Mouse (Mus musculus): ENCODE measurements at regions not wholly inside any gene's neighbourhood (a gene's known extent, or its start where the extent isn't known, plus 50 kb on each side); places are given as distances from the start of the nearest gene placed in this dataset.
A peak's percentile ranks its signal among the peaks of the same experiment; 100 is the strongest.

DNA sequence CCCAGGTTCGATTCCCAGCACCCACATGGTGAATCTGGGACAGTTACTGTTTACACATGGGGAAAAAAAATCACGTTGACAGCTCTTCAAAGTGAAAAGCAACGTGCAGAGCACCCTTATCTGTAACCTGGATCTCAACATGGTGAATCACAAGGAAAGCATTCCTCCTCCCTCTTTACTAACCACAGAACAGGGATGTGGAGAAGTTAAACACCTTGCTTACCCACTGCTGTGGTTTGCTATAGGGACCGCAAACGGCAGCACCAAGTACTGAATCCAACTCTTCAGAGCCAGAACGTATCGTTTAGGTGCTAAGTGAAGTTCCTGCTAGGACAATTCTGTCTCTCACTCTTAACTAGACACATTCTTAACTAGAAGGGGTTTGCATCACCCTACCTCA lies 210.0 kb downstream of the Sptssa start:
- Histone ChIP-seq H3K4me2 (replicated peaks; ENCODE audit: low read depth, low read length) (no peak overlapping the region), H3K9ac (replicated peaks; ENCODE audit: low read length) (no peak overlapping the region), H3K27me3 (ENCODE audit: insufficient read depth, low read length) (peaks cover 5% of the 10 kb centered on the region), H3K36me3 (ENCODE audit: insufficient read depth, low read length) (no peaks in the 10 kb centered on the region), H3K9me3 (ENCODE audit: low read length) (no peaks in the 10 kb centered on the region), H3K27ac (ENCODE audit: low read length) (peak overlapping the region; percentile 39; the same call in 1 of the 2 replicates), H3K4me3 (ENCODE audit: low read length) (no peak overlapping the region), H3K4me1 (ENCODE audit: insufficient read depth, low read length) (peaks cover 38% of the 10 kb centered on the region)
- no peak for ATAC-seq (ENCODE audit: low FRiP score, low TSS enrichment)
- 88% methylated on average over 7 of the region's 7 CpGs for WGBS

DNA sequence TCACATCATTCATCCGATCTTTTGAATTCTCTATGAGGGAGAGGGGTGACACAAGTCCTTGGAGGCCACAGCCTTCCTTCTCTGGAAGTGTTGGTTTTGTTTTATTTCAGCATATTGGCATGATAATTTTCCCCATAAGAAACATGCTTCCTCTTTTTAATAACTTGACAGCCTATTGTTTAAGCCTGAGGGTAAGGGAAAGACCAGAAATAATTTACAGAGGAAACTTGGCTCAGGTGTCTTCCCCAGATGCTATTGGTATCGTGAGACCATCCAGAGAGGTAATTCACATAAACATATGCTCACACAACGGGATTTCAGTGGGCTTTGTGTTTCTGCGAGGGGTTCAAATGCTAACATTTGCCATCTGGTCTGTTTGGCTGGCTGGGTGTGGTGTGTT lies 212.0 kb downstream of the Sptssa start:
- Histone ChIP-seq H3K9ac (replicated peaks; ENCODE audit: low read length) (no peak overlapping the region), H3K27me3 (ENCODE audit: insufficient read depth, low read length) (peaks cover 5% of the 10 kb centered on the region), H3K4me3 (ENCODE audit: low read length) (no peak overlapping the region), H3K4me1 (ENCODE audit: insufficient read depth, low read length) (peaks cover 30% of the 10 kb centered on the region), H3K4me2 (replicated peaks; ENCODE audit: low read depth, low read length) (no peak overlapping the region), H3K9me3 (ENCODE audit: low read length) (no peaks in the 10 kb centered on the region), H3K27ac (ENCODE audit: low read length) (peak overlapping the region; percentile 11; the same call in 1 of the 2 replicates), H3K36me3 (ENCODE audit: insufficient read depth, low read length) (no peaks in the 10 kb centered on the region)
- 53% methylated on average over 4 of the region's 4 CpGs for WGBS
- ATAC-seq (ENCODE audit: low FRiP score, low TSS enrichment), result no peak

DNA sequence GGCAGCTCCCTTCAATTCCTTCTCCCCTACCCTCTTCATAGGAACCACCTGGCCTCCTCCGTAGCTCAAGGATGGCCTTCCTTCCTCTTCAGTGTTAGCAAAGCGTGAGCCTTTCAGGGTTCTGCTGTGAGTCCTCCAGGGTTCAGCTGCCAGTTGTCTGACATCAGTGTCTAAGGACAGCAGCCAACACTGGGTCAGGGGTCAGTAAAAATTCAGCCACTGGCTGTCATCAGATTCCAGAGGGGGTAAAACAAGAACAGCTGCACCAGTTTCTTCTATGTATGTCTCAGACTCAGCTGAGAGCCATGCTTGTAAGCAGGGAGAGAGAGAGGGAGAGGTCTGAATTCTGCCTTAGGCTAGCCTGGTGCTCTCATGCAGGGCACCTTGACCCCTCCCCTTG lies 213.1 kb downstream of the Sptssa start:
- ATAC-seq (ENCODE audit: low FRiP score, low TSS enrichment), result peak; percentile 72
- no peaks in the 10 kb centered on the region for H3K9me3 ChIP-seq (ENCODE audit: low read length)
- H3K9ac ChIP-seq (replicated peaks; ENCODE audit: low read length), result no peak overlapping the region
- H3K4me1 ChIP-seq (ENCODE audit: insufficient read depth, low read length), result peaks cover 28% of the 10 kb centered on the region
- H3K27ac ChIP-seq (ENCODE audit: low read length), result no peak overlapping the region
- no peak overlapping the region for H3K4me2 ChIP-seq (replicated peaks; ENCODE audit: low read depth, low read length)
- H3K27me3 ChIP-seq (ENCODE audit: insufficient read depth, low read length), result peaks cover 5% of the 10 kb centered on the region
- H3K4me3 ChIP-seq (ENCODE audit: low read length), result no peak overlapping the region
- WGBS, result 53% methylated on average over 2 of the region's 2 CpGs
- no peaks in the 10 kb centered on the region for H3K36me3 ChIP-seq (ENCODE audit: insufficient read depth, low read length)

DNA sequence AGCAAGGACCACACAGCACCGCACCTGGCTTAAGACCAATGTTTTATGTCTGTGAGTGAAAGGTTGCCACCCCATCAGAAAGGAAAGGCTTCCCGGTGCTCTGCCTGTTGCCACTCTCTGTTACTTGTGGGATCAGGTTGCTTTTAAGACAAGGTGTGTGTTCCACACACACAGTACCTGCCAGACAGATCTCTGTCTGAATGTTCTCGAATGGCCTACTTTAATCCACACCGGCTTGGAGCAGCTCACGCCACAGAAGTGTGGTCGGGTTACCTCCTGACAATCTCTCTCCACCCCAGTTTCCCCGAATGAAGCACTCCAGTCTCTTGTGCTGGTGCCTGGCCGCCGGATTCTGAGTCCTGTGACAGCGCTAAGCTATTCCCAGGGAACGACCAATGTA lies 214.0 kb downstream of the Sptssa start:
- H3K4me2 ChIP-seq (replicated peaks; ENCODE audit: low read depth, low read length), result no peak overlapping the region
- ATAC-seq (ENCODE audit: low FRiP score, low TSS enrichment), result no peak
- H3K36me3 ChIP-seq (ENCODE audit: insufficient read depth, low read length), result no peaks in the 10 kb centered on the region
- no peaks in the 10 kb centered on the region for H3K9me3 ChIP-seq (ENCODE audit: low read length)
- H3K4me3 ChIP-seq (ENCODE audit: low read length), result no peak overlapping the region
- H3K27me3 ChIP-seq (ENCODE audit: insufficient read depth, low read length), result peaks cover 5% of the 10 kb centered on the region
- no peak overlapping the region for H3K27ac ChIP-seq (ENCODE audit: low read length)
- WGBS, result 52% methylated on average over 11 of the region's 11 CpGs
- H3K4me1 ChIP-seq (ENCODE audit: insufficient read depth, low read length), result peaks cover 19% of the 10 kb centered on the region
- H3K9ac ChIP-seq (replicated peaks; ENCODE audit: low read length), result no peak overlapping the region

DNA sequence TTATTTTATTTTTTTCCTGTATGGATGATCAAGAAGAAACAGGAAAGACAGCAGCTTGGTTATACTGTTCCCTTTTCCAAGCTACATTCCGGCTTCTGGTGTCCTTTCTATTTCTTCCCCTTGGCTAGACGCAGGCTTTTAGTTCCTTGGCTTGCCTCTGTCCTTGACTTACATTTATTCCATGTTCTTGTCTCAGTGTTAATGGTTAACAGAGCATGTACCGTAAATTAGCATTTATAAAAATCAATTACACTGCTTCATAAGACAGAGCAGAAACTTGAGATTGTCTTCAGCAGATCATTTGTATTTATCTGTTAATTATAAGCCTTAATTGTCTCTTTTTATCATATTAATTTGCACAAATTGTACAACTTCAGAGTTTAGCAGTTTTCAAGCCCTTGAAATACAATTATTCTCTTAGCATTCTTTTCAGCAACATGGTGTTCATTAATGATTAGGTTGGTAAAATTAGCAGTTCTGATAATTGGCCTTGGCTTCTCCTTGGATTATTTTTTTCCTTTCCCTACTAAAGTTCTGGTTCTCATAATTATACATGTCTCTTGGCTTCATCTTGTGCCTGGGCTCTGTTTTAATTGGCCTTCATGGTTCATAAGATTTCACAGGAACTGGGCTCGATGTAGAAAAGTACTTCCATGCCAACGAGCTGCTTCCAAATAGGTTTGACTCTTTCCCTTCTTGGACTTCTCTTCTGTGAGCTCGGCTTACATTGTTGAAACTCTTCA lies 215.4 kb downstream of the Sptssa start:
- no peak overlapping the region for H3K4me2 ChIP-seq (replicated peaks; ENCODE audit: low read depth, low read length)
- 61% methylated on average over 6 of the region's 6 CpGs for WGBS
- H3K9me3 ChIP-seq (ENCODE audit: low read length), result no peaks in the 10 kb centered on the region
- no peaks in the 10 kb centered on the region for H3K36me3 ChIP-seq (ENCODE audit: insufficient read depth, low read length)
- no peak overlapping the region for H3K27ac ChIP-seq (ENCODE audit: low read length)
- no peak overlapping the region for H3K4me3 ChIP-seq (ENCODE audit: low read length)
- peaks cover 16% of the 10 kb centered on the region for H3K4me1 ChIP-seq (ENCODE audit: insufficient read depth, low read length)
- ATAC-seq (ENCODE audit: low FRiP score, low TSS enrichment), result no peak
- H3K27me3 ChIP-seq (ENCODE audit: insufficient read depth, low read length), result peaks cover 5% of the 10 kb centered on the region
- H3K9ac ChIP-seq (replicated peaks; ENCODE audit: low read length), result no peak overlapping the region

DNA sequence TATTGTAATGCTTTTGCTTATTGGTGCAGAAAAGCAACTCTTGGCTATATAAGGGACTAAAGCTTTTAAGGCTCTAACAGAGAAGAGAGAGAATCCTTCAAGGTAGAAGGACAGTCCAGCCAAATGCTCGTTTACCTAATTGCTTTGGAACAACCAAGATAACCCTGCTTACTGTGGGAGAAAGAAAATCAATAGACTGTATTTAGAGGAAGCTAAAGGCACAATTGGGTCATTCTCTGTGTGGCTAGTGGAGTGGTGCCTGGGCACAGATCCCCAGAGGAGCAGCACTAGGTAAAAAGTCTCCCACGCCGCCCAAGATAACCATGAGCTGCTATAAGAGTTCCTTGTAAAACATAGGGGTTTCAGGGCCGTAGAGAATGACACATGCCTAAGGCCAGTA lies 217.6 kb downstream of the Sptssa start:
- no peak for ATAC-seq (ENCODE audit: low FRiP score, low TSS enrichment)
- Histone ChIP-seq H3K27me3 (ENCODE audit: insufficient read depth, low read length) (peaks cover 5% of the 10 kb centered on the region), H3K27ac (ENCODE audit: low read length) (no peak overlapping the region), H3K4me3 (ENCODE audit: low read length) (no peak overlapping the region), H3K9me3 (ENCODE audit: low read length) (no peaks in the 10 kb centered on the region), H3K4me2 (replicated peaks; ENCODE audit: low read depth, low read length) (no peak overlapping the region), H3K36me3 (ENCODE audit: insufficient read depth, low read length) (no peaks in the 10 kb centered on the region), H3K9ac (replicated peaks; ENCODE audit: low read length) (no peak overlapping the region), H3K4me1 (ENCODE audit: insufficient read depth, low read length) (peaks cover 12% of the 10 kb centered on the region)
- 82% methylated on average over 4 of the region's 4 CpGs for WGBS

DNA sequence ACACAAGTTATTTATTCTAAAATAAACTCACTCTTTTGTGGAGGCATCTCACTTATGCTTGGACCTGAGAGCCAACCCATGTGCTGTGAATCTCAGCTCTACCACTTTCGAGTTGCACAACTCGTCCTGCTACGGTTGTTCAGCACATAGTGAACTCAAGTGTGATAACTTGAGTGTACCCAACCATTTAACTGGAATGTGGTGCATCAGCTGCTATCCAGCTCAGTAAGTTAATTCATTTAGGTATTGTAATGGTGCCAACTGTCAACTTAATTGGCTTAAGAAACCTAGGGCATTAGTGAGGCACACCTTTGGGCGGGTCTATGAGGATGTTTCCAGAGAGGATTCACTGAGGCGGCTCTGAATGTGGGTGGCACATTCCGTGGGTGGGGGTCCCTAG lies 221.6 kb upstream of the Egln3 start:
- no peak for ATAC-seq (ENCODE audit: low FRiP score, low TSS enrichment)
- H3K27ac ChIP-seq (ENCODE audit: low read length), result no peak overlapping the region
- H3K9ac ChIP-seq (replicated peaks; ENCODE audit: low read length), result no peak overlapping the region
- 75% methylated on average over 6 of the region's 6 CpGs for WGBS
- no peaks in the 10 kb centered on the region for H3K9me3 ChIP-seq (ENCODE audit: low read length)
- no peaks in the 10 kb centered on the region for H3K36me3 ChIP-seq (ENCODE audit: insufficient read depth, low read length)
- no peaks in the 10 kb centered on the region for H3K4me1 ChIP-seq (ENCODE audit: insufficient read depth, low read length)
- no peak overlapping the region for H3K4me2 ChIP-seq (replicated peaks; ENCODE audit: low read depth, low read length)
- H3K4me3 ChIP-seq (ENCODE audit: low read length), result no peak overlapping the region
- H3K27me3 ChIP-seq (ENCODE audit: insufficient read depth, low read length), result no peaks in the 10 kb centered on the region

DNA sequence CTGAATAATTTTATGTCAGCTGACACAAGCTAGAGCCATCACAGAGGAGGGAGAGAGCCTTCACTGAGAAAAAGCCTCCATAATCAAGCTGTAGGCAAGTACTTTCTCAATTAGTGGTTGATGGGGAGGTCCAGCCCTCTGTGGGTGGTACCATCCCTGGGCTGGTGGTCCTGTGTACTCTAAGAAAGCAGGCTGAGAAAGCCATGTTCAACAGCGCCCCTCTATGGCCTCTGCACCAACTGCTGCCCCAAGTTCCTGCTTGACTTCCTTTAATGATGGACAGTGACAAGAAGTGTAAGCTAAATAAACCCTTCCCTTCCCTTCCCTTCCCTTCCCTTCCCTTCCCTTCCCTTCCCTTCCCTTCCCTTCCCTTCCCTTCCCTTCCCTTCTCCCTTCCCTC lies 211.2 kb upstream of the Egln3 start:
- no peak for ATAC-seq (ENCODE audit: low FRiP score, low TSS enrichment)
- Histone ChIP-seq H3K4me2 (replicated peaks; ENCODE audit: low read depth, low read length) (no peak overlapping the region), H3K27me3 (ENCODE audit: insufficient read depth, low read length) (no peaks in the 10 kb centered on the region), H3K9me3 (ENCODE audit: low read length) (no peaks in the 10 kb centered on the region), H3K4me1 (ENCODE audit: insufficient read depth, low read length) (no peaks in the 10 kb centered on the region), H3K36me3 (ENCODE audit: insufficient read depth, low read length) (no peaks in the 10 kb centered on the region), H3K27ac (ENCODE audit: low read length) (no peak overlapping the region), H3K9ac (replicated peaks; ENCODE audit: low read length) (no peak overlapping the region), H3K4me3 (ENCODE audit: low read length) (no peak overlapping the region)
- 57% methylated on average over 1 of the region's 1 CpGs for WGBS

DNA sequence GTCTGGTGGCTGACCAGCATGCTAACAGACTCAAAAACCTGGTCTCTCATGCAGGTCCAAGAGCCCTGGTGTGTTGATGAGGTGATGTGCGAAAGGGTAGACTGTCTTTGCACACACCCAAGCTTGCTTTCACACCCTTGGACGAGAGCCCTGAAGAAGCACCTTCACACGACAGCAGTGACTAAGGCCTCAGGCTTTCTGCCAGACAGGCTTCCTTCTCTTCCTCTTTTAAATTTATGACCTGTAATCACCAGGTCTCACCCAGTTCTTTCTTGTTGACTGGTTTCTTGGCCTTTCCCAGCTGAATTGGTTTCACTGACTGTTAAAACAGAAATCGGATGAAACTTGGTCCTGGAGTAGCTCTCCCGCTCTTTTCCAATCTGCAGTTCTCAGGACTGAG lies 210.5 kb upstream of the Egln3 start:
- H3K27ac ChIP-seq (ENCODE audit: low read length), result no peak overlapping the region
- H3K36me3 ChIP-seq (ENCODE audit: insufficient read depth, low read length), result no peaks in the 10 kb centered on the region
- no peak overlapping the region for H3K9ac ChIP-seq (replicated peaks; ENCODE audit: low read length)
- H3K27me3 ChIP-seq (ENCODE audit: insufficient read depth, low read length), result no peaks in the 10 kb centered on the region
- H3K4me3 ChIP-seq (ENCODE audit: low read length), result no peak overlapping the region
- H3K4me1 ChIP-seq (ENCODE audit: insufficient read depth, low read length), result no peaks in the 10 kb centered on the region
- no peaks in the 10 kb centered on the region for H3K9me3 ChIP-seq (ENCODE audit: low read length)
- ATAC-seq (ENCODE audit: low FRiP score, low TSS enrichment), result no peak
- 34% methylated on average over 5 of the region's 5 CpGs for WGBS
- no peak overlapping the region for H3K4me2 ChIP-seq (replicated peaks; ENCODE audit: low read depth, low read length)

DNA sequence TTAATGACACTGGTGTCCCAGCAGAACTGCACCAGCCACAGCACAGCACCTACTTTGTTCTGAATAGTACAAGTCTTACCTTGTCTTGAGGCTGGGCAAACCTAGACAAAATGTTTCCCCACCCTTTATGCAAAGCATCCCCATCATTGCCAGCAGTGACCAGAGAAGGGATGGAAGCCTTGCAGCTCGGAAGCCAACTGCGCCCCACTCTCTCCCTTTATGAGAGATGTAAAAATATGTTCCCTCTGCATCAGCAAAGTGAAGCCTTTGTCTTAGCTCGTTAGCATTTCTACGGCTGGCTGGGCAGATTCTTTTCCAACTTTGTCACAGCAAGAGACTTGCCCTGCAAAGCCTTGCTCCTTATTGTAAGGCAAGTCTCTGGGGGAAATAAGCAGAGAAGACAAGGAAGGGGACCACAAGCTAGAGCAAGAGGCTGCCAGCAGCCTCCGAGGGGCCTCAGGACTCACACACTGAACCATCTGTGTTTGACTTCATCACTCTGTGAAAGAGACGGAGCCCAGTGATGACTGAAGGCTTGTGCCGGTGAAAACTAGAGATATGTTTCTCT lies 206.5 kb upstream of the Egln3 start:
- Histone ChIP-seq H3K4me1 (ENCODE audit: insufficient read depth, low read length) (no peaks in the 10 kb centered on the region), H3K36me3 (ENCODE audit: insufficient read depth, low read length) (no peaks in the 10 kb centered on the region), H3K4me3 (ENCODE audit: low read length) (no peak overlapping the region), H3K27ac (ENCODE audit: low read length) (no peak overlapping the region), H3K9me3 (ENCODE audit: low read length) (no peaks in the 10 kb centered on the region), H3K4me2 (replicated peaks; ENCODE audit: low read depth, low read length) (no peak overlapping the region), H3K9ac (replicated peaks; ENCODE audit: low read length) (no peak overlapping the region), H3K27me3 (ENCODE audit: insufficient read depth, low read length) (no peaks in the 10 kb centered on the region)
- 73% methylated on average over 7 of the region's 7 CpGs for WGBS
- ATAC-seq (ENCODE audit: low FRiP score, low TSS enrichment), result no peak
